Mouse (Mus musculus) liver, postnatal 0 days (tissue): Measurements from ENCODE around the gene Rnps1. TPM values are rescaled to one million over a fixed set of nuclear protein-coding genes. Genes with fewer than 3 reads are reported as not detected.

Experiments
- ATAC-seq: fragments of 200-750 bp; cut with Nextera tagmentation; 2 replicates; pipeline ENCODE4 v1.8.0; 2017; ENCODE audit warnings: mild to moderate bottlenecking, moderate library complexity
- DNase-seq: peaks from one replicate; pipeline ENCODE4 v3.0.0-alpha.2; 2016
- H3K27ac ChIP-seq: fragments of 300-500 bp; sonication (generic); 2 replicates; pipeline ENCODE4 v1.5.1; 2014; ENCODE audit warnings: antibody characterized with exemption, moderate library complexity, mild to moderate bottlenecking, low read depth
- H3K27me3 ChIP-seq: fragments of 300-500 bp; sonication (generic); 2 replicates; pipeline ENCODE4 v1.6.1; 2014; ENCODE audit warnings: low read length, control low read depth, mixed read lengths; ENCODE audit not compliant: insufficient read depth
- H3K36me3 ChIP-seq: fragments of 300-500 bp; sonication (generic); replicated peaks from 2 replicates; pipeline ENCODE4 v1.6.1; 2014; ENCODE audit warnings: mild to moderate bottlenecking, control low read depth, low read length, moderate library complexity, mixed read lengths; ENCODE audit not compliant: insufficient read depth
- H3K4me1 ChIP-seq: fragments of 300-500 bp; sonication (generic); 2 replicates; pipeline ENCODE4 v1.6.1; 2014; ENCODE audit warnings: antibody characterized with exemption, mild to moderate bottlenecking, control low read depth; ENCODE audit not compliant: insufficient read depth
- H3K4me2 ChIP-seq: fragments of 300-500 bp; sonication (generic); 2 replicates; pipeline ENCODE4 v1.6.1; 2014; ENCODE audit warnings: low read depth, mild to moderate bottlenecking, low read length, moderate library complexity, mixed read lengths
- H3K4me3 ChIP-seq: fragments of 300-500 bp; sonication (generic); 2 replicates; pipeline ENCODE4 v1.5.1; 2014; ENCODE audit warnings: low read depth, low read length
- H3K9ac ChIP-seq: fragments of 300-500 bp; sonication (generic); replicated peaks from 2 replicates; pipeline ENCODE4 v1.6.1; 2014; ENCODE audit warnings: mild to moderate bottlenecking, moderate library complexity
- H3K9me3 ChIP-seq: fragments of 300-500 bp; sonication (generic); 2 replicates; pipeline ENCODE4 v1.6.1; 2016; ENCODE audit warnings: mild to moderate bottlenecking, control low read depth, low read length, mixed read lengths
- CTCF ChIP-seq: sonication (generic); IDR thresholded peaks from 2 replicates; pipeline ENCODE4 v1.5.1; 2016; ENCODE audit warnings: antibody characterized with exemption, low read depth
- EP300 ChIP-seq: IDR thresholded peaks from 2 replicates; pipeline ENCODE4 v1.6.1; 2016; ENCODE audit warnings: antibody characterized with exemption, low read depth, mild to moderate bottlenecking
- WGBS: fragments of 180-500 bp; shearing (Covaris S2); extraction: QIAGEN DNeasy Blood & Tissue Kit; methylation state at CpG from one replicate; pipeline ENCODE4 v1.1.7; 2014; ENCODE audit not compliant: insufficient replicate concordance; 5-methylcytosine and 5-hydroxymethylcytosine counted together
- polyA plus RNA-seq: library from polyadenylated mRNA; unstranded; fragments of >200 nt; fragmentation: Nextera tagmentation; extraction: Ambion mirVana; gene quantifications from 2 replicates; pipeline ENCODE4 v1.2.1, GENCODE M21; 2015

The Rnps1 gene
- polyA plus RNA-seq, 1 experiment from 2014 or later = 69.9 TPM

- no peak overlapping the region for H3K4me2 ChIP-seq
- ATAC-seq (no peak), DNase-seq (no peak)
- no peaks in the 10 kb centered on the region for H3K4me1 ChIP-seq
- H3K27ac ChIP-seq = no peak overlapping the region
- no peaks in the 10 kb centered on the region for H3K27me3 ChIP-seq
- peaks cover 42% of the 10 kb centered on the region for H3K36me3 ChIP-seq
- H3K4me3 ChIP-seq = no peak overlapping the region
- no peak overlapping the region for H3K9ac ChIP-seq
- TF ChIP-seq EP300 (no peak), CTCF (no peak)
- no peaks in the 10 kb centered on the region for H3K9me3 ChIP-seq
- 90% methylated on average over 5 of the region's 5 CpGs for WGBS
Measured at GRCm38 (mm10) chr17:24388711-24389110, 25.7 kb upstream of the Rnps1 start.

DNA sequence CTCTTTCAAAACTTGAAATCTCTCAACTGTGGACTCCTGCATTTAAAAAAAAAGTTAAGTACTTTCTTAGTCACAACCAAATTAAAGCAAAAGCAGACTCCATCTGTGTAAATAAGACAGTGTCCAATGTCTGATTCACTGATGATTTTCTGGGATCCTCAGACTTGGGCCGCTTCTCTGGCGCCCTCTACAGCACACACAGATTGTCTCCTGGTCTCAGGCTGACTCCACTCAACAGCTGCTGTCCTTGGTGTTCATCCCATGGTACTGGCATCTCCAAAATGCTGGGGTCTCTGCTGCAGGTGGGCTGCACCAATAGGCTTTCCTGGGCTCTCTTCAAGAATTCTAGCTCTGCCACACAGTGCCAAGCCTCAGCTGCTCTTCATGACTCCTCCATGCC is 24.5 kb upstream of the Rnps1 start:
- Histone ChIP-seq H3K36me3 (peaks cover 32% of the 10 kb centered on the region), H3K4me3 (no peak overlapping the region), H3K4me2 (no peak overlapping the region), H3K27ac (no peak overlapping the region), H3K9ac (no peak overlapping the region), H3K27me3 (no peaks in the 10 kb centered on the region), H3K9me3 (no peaks in the 10 kb centered on the region), H3K4me1 (no peaks in the 10 kb centered on the region)
- WGBS = 6% methylated on average over 2 of the region's 2 CpGs
- peak; percentile 81 for TF ChIP-seq CTCF
- TF ChIP-seq EP300 = no peak
- peak; percentile 47; the same call in 1 of the 2 replicates for ATAC-seq
- DNase-seq = peak; percentile 66

- no peak overlapping the region for H3K9ac ChIP-seq
- H3K9me3 ChIP-seq = no peaks in the 10 kb centered on the region
- H3K4me3 ChIP-seq = no peak overlapping the region
- no peak overlapping the region for H3K4me2 ChIP-seq
- H3K27me3 ChIP-seq = no peaks in the 10 kb centered on the region
- 73% methylated on average over 8 of the region's 8 CpGs for whole genome bisulfite sequencing
- H3K36me3 ChIP-seq = peaks cover 28% of the 10 kb centered on the region
- ATAC-seq (no peak), DNase-seq (peak; percentile 37)
- no peaks in the 10 kb centered on the region for H3K4me1 ChIP-seq
- TF ChIP-seq EP300 (no peak), CTCF (peak; percentile 71)
- no peak overlapping the region for H3K27ac ChIP-seq
Measured at GRCm38 (mm10) chr17:24391149-24391548, 23.2 kb upstream of the Rnps1 start.

DNA sequence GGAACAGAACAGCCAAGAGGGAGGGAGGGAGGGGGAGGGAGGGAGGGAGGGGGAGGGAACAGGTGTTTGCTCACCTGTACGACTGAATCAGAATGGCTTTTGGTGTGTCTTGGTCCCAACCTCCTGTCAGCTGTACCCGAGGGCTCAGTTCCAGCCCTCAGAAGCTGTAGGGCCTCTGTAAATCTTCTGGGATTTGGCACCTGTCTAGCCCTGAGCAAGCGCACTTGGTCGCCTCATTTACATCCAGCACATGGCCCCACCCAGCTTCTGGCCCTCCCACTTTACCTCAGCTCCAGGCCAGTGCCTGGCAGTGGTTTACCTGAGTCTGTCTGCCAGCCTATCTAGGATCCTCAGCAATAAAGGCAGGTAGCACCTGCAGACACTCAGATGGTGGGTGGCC is 20.8 kb upstream of the Rnps1 start:
- no peak overlapping the region for H3K4me3 ChIP-seq
- H3K27me3 ChIP-seq = no peaks in the 10 kb centered on the region
- DNase-seq (no peak), ATAC-seq (no peak)
- no peaks in the 10 kb centered on the region for H3K4me1 ChIP-seq
- no peak overlapping the region for H3K4me2 ChIP-seq
- 65% methylated on average over 4 of the region's 4 CpGs for WGBS
- no peak overlapping the region for H3K9ac ChIP-seq
- no peak overlapping the region for H3K27ac ChIP-seq
- H3K9me3 ChIP-seq = no peaks in the 10 kb centered on the region
- TF ChIP-seq EP300 (no peak), CTCF (no peak)
- H3K36me3 ChIP-seq = peaks cover 34% of the 10 kb centered on the region

DNA sequence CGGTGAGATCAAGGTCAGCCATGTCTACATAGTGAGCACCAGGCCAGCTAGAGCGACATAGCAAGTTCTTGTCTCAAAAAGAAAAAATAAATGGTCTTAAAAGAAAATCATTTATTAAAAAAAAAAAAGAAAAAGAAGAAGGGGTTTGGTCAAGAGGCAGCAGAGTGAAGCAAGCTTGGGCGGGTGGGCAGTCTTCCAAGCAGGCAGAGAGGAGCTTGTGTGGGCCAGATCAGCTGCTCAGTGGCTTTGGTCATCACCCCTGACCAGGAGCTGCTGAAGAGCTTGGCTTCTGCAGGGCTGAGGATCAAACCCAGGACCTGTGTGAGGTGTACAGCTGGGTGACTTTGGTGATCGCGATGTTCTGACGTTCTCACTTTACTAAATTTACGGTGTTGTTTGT is 19.9 kb upstream of the Rnps1 start:
- H3K27ac ChIP-seq = no peak overlapping the region
- no peak for DNase-seq
- no peak for ATAC-seq

DNA sequence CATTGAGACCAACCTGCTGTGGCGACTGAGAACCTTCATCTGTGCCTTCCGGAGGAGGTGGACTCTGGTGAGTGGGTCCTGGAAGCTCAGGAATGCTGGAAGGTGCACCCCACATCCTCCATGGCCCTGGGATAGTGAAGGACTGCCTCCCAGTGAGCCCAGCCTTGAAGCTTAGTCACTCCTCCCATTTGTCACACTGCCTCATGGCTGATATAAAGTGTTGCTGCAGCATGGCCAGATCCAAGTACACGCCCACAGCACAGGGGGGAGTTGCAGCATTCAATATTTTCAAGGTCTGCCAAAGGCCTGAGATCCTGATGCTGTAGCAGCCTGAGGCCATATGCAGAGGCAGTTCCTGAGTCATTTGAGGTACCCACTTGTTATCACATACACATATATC is 12.0 kb upstream of the Rnps1 start:
- 76% methylated on average over 3 of the region's 3 CpGs for WGBS
- TF ChIP-seq EP300 (no peak), CTCF (no peak)
- no peak overlapping the region for H3K27ac ChIP-seq
- H3K36me3 ChIP-seq = peaks cover 69% of the 10 kb centered on the region
- H3K4me3 ChIP-seq = no peak overlapping the region
- no peaks in the 10 kb centered on the region for H3K27me3 ChIP-seq
- no peak overlapping the region for H3K9ac ChIP-seq
- ATAC-seq (no peak), DNase-seq (no peak)
- H3K9me3 ChIP-seq = no peaks in the 10 kb centered on the region
- H3K4me2 ChIP-seq = no peak overlapping the region
- no peaks in the 10 kb centered on the region for H3K4me1 ChIP-seq

More for the DNA sequence above, 19.9 kb upstream of the Rnps1 start:
- TF ChIP-seq EP300 (no peak), CTCF (no peak)
- Histone ChIP-seq H3K4me1 (no peaks in the 10 kb centered on the region), H3K36me3 (peaks cover 41% of the 10 kb centered on the region), H3K27me3 (no peaks in the 10 kb centered on the region), H3K4me2 (no peak overlapping the region), H3K4me3 (no peak overlapping the region), H3K9ac (no peak overlapping the region), H3K9me3 (no peaks in the 10 kb centered on the region)
- 86% methylated on average over 7 of the region's 7 CpGs for WGBS

DNA sequence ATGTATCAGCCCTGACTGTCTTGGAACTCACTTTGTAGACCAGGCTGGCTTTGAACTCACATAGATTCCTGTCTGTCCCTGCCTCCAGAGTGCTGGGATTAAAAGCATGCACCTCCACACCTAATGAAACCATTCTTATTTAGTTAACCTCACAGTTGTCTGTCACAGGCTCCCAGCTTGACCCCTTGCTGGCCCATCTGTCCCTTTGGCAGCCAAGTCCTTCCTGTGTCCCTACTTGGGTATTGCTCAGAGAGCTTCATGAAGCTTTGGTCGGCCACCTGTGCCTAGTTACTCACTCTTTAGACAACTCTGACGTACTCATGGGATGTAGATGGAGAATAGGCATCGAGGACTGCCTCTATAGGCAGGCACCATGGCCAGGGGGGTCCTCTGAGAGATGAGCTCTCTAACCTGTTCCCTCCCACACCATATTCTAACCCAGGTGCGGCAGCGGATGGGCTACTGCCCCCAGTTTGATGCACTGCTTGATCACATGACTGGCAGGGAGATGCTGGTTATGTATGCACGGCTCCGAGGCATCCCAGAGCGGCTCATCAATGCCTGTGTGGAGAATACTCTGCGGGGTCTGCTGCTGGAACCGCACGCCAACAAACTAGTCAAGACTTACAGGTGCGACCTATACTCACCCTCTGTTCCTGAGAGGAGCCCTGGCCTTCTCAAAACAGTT is 7.1 kb upstream of the Rnps1 start:
- Histone ChIP-seq H3K9ac (no peak overlapping the region), H3K27ac (no peak overlapping the region), H3K9me3 (no peaks in the 10 kb centered on the region), H3K36me3 (peaks cover 73% of the 10 kb centered on the region), H3K4me1 (no peaks in the 10 kb centered on the region), H3K27me3 (no peaks in the 10 kb centered on the region), H3K4me2 (no peak overlapping the region), H3K4me3 (no peak overlapping the region)
- ATAC-seq = no peak
- no peak for TF ChIP-seq EP300
- TF ChIP-seq CTCF = no peak
- 87% methylated on average over 12 of the region's 12 CpGs for WGBS
- no peak for DNase-seq
